Mouse (Mus musculus) mouse embryonic stem cell (cell line): ENCODE data around the gene Os9.

ENCODE experiments used
- in situ Hi-C, 2 experiments: fragments of 300-500 bp; cut with MboI; formaldehyde crosslinking; loops; 1 replicate in 1 of 2; 3 replicates in 1 of 2; pipeline ENCODE4 v1.14.3; 2019 to 2020; ENCODE audit warnings: low sequenced_read_pairs in 2 of 2, low pct_unique_long_range_greater_than_20kb in 1 of 2, mixed read lengths in 1 of 2; ENCODE audit not compliant: unreplicated experiment in 1 of 2

The Os9 gene

DNA sequence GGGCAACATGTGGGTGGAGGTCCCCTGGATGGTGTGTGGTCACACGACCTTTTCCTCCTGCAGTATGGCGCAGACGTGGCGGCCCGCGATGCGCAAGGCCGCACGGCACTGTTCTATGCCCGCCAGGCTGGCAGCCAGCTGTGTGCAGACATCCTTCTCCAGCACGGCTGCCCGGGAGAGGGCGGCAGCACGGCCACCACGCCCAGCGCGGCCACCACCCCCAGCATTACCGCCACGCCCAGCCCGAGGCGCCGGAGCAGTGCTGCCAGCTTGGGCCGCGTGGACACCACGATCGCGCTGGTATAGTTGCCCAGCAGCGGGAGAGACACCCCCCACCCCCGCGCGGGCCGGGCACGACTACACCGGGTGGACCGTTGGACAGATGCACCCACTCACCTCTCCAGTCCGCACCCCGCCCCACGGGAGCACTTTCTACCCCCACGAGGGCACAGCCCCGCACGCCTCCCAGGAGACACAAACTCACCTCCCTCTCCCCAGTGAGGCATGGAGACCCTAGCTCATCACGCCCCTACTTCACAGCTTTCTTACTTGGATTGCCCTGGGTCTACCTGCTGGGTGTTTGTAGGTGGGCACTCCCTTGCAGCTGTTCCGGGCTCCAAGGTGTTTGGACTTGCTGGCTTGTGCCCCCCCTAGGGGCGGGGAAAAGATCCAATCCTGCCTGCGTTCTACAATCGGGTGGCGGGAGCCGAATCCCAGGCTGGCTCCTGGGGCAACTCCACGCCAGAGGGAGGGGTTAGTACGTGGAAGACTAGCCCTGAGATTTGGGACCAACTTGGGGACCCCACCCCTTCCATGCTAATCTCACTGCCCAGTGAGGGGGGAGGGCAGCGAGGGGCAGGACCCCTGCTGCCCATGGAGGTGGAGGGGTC is 29.2 kb downstream of the Os9 start:
- in situ Hi-C loops, result no loop called here

DNA sequence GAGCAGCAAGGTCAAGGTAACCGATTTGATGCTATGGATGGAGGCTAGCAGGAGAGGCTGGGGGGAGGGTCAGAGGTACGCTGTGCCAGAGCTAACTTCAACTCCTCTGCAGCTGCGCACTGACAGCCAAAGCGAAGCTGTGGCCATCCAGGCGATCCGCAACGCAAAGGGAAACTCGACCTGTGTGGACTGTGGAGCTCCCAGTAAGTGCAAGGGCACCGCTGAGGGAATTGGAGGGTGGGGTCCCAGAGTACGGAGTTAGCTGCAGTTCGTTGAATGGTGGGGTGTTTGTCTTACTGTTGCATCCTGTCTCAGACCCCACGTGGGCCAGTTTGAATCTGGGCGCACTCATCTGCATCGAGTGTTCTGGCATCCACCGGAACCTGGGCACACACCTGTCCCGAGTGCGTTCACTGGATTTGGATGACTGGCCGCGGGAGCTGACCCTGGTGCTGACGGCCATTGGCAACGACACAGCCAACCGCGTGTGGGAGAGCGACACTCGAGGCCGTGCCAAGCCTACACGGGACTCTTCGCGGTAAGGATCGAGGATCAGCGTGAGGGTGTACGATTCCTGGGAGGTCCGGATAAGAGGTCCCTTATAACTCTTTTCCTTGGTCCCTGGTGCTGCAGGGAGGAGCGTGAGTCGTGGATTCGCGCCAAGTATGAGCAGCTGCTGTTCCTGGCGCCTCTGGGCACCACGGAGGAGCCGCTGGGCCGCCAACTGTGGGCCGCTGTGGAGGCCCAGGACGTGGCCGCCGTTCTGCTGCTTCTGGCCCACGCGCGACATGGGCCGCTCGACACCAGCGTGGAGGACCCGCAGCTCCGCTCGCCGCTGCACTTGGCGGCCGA is 30.1 kb downstream of the Os9 start:
- in situ Hi-C loops, result no loop called here

DNA sequence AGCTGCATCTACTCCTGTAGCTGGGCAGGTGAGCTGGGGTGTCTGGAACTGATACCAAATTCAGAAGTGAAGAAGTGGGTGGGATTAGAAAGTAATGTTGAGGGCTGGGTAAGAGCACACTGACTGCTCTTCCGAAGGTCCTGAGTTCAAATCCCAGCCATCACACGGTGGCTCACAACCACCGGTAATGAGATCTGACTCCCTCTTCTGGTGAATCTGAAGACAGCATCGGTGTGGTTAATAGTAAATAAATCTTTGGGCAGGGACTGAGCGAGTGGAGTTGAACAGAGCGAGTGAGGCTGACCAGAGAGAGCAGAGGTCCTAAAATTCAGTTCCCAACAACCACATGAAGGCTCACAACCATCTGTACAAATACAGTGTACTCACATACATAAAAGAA is 35.3 kb downstream of the Os9 start:
- in situ Hi-C loops, result no loop called here

DNA sequence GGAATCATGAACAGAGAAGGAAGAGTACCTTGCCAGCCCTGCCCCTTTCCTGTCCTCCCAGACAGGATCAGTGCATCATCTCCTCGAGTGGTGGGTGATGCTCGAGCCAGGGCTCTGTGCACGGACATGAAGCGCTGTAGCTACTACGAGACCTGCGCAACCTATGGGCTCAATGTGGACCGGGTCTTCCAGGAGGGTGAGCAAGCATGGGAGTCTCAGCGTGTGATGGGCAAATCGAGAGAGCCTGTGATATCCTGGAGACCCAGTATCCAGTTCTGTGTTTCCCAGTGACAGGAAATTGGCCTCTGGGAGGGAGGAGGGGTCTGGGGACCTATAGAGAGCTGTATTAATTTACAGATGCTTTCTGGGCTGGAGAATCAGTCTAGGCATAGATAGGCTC is 35.9 kb downstream of the Os9 start:
- in situ Hi-C loops, result no loop called here

DNA sequence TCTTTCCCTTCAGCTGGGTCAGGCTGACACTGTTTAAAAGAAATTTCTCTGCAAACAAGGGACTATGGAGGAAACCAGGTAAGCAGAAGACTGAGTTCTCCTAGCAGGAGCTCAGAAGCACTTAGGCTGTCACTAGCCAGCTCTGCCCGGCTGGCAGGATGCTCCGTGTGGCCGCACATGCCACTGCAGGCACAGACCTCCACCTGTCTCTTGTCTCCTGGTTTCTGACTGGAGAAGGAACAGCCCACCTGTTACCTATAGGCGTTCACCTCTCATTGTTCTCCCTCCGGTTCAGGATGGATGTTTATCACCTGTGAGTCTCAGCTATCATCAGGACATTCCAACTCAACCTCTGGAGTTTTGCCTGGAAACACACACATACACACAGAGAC is 37.0 kb downstream of the Os9 start:
- in situ Hi-C loops, result no loop called here

DNA sequence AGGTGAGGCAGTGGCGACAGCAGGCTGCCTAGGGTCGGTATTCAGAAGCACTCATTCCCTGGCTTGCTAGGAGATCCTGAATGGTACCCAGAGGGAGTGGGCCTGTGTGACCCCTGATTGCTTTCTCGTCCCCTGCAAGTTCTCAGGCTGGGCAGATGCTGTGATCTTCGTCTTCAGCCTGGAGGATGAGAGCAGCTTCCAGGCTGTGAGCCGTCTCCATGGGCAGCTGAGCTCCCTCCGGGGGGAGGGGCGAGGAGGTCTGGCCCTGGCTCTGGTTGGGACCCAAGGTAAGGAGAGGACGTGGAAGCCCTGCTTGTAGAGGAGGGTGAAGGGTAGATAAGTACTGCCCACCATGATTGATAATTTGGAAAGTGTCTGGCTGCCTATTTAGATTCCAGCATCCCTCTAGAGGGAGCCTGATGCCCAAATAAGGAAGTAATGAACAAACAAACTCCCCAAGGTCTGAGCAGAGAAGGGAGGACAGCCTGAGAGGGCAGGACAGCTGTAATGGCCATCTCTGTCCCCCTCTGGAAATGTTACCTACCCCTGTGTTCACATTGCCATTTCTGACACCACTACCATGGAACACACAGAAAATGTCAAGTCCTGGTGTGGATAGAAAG is 37.5 kb downstream of the Os9 start:
- in situ Hi-C loops, result no loop called here

DNA sequence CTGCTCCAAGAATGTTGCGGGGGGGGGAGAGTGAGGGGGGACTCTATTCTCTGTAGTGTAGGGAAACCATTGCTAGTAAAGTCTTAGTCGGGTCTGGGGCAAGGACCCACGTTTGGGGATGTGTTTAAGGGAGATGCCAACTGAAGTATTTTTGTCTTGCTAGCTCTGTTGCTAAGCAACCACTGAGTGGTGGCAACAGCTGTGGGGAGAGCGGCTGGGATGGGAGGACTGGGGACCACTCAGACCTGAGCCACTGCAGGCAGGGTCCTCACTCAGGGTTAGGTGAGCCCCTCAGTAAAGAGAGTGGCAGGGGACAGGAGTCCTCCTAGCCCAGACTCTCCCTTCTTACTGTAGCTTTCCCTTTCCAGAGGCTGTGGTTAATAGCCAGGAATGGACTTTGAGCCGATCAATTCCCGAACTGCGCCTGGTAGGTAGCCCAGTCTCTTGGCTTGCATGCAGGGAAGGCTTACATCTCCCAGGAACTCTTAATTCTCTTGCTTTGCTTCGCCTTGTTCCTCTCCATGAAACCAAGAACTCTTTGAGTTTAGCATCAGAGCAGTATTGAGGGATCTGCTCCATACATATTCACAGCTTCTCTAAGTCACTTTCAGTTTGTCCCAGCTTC is 38.8 kb downstream of the Os9 start:
- in situ Hi-C loops, result no loop called here

DNA sequence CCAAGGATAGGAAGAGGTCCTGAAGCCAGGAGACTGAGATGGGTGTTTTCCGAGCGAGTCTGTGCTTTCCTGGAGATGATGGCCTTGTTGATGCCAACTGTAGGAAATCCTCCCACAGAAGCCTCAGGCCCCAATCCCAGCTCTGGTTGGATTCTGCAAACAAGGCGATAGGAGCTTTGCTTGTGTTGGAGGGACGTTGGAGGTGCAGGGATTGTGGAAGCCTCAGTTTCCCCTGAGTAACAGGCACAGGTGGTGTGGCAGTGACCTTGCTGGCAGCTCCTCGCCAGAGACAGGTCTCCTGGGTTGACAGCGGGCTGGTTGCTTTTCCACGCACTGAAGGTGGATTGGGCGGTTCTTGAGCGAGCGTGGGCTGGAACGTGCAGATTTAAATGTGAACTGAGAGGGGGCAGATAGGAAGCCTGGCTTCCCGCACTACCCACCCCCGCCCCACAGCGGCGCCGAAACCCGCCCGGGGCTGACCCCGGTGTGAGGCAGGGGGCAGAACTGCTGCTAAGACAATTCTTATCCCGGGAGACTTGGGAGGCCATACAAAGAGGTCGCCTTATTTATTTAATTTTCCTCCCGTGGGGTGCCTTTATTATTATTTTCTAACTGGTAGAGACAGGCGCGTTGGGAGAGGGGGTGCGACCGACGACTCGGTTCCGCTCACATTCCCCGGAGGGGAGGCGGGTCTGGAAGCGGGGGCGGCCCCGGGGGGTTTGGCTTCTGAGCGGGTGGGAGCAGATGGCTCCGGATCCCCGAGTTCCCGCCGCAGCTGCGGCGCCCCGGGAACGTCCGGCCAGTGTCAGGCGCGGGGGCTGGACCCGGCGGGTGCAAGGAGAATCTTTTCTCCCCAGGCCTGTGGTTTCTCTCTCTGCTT is 39.8 kb downstream of the Os9 start:
- in situ Hi-C loops, result no loop called here

DNA sequence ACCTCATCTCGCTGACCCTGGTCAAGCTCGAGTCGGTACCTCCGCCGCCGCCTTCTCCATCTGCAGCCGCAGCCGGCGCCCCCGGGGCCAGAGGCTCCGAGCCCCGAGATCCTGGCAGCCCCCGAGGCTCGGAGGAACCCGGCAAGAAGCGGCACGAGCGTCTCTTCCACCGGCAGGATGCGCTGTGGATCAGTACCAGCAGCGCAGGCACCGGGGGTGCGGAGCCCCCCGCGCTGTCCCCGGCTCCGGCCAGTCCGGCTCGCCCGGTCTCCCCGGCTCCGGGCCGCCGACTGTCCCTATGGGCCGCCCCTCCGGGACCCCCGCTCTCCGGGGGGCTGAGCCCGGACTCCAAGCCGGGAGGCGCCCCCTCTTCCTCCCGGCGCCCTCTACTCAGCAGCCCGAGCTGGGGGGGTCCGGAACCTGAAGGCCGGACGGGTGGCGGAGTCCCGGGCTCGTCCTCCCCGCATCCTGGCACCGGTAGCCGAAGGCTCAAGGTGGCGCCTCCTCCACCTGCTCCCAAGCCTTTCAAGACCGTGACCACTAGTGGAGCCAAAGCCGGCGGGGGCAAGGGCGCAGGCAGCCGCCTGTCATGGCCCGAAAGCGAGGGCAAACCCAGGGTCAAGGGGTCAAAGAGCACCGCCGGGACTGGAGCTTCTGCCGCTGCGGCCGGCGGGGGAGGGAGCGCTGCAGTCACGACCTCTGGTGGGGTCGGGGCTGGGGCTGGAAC is 41.1 kb downstream of the Os9 start:
- in situ Hi-C loops, result no loop called here

DNA sequence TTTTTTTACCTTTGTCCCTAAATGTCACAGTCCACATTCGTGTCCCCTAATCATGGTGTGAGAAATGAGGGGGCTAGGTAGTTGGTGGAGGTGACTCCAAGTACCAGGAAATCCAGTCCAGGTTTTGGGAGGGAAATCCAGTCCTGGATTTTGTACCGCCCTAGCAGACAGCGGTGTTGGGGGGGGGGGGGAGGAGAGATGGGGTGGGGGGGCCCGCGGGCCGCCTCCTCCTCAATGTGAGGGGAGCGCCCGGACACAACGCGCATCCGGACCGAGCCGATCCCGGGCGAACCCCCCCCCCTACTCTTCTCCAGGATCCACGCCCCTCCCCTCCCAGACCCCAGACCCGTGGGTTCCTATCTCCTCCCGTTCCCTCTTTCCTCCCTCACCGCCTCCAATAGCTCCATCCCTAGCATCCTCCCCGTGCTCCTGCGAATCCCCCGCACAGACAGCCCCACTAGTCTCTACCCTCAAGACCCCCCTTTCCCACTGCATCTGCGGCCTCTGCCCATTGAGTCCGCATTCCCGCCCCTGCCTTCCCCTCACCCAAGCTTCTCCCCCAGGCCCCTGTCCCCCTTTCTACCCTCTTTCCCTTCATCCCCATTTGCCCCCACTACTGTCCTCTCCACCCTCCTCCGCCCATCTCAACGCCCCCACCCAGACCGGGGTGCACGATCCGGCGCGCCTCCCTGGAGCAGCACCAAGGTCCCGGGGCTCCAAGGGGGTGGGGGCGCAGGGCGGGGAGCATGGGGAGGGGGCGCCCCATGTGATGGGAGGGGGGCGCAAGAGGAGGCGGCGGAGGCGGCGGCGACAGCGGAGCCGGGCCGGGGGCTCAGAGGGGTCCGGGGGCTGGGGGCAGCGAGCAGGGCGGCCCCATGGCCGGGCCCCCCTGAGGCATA is 42.0 kb downstream of the Os9 start:
- in situ Hi-C loops, result no loop called here

DNA sequence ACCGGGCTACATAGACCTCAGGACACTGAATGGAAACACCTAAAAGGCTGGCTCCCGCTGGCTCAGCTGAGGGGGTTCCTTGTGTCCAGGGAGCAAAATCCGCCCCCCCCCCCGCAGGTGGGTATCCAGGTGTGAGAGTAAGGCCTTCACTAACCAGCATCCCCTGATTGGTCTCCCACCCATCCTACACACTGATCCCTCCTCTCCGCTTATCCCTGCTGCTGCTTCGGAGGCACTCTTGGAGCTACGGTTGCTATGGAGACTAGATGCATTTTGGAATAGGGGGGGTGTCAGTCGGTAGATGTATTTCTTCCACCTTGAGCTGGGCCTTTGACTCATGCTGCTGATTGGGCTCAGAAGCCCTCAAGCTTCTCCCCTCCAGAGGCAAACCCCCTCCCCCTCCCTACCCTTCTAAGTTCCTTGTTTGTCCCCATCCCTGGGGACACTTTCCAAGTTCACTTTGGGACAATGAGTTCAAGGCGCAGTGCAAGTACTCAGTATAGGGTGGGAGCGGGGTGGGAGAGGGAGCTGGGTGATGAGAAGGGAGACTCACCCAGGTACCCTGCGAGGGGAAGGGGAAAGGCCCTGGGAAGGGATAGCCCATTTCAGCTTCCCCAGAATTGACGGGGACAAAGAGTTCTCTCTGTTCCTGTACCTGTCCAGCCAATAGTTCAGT is 42.8 kb downstream of the Os9 start:
- in situ Hi-C loops, result no loop called here

DNA sequence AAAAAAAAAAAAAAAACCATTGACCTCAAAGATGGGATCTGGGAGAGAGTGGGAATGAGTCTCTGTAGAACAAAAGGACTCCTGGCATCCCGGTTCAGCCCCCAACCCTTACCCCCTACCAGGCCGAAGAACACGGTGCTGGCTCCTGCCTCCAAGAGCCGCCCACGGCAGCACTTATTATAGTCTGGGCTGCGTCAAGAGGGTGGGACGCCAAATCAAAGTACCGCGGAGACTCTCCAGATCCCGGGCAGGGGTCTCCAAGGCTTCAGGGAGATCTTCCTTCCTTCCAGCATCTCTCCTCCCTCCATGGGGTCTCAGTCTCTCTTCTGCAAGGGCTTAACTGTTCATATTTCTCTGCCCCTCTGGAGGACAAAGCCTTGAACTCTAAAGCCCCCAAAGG is 43.4 kb downstream of the Os9 start:
- in situ Hi-C loops, result no loop called here

DNA sequence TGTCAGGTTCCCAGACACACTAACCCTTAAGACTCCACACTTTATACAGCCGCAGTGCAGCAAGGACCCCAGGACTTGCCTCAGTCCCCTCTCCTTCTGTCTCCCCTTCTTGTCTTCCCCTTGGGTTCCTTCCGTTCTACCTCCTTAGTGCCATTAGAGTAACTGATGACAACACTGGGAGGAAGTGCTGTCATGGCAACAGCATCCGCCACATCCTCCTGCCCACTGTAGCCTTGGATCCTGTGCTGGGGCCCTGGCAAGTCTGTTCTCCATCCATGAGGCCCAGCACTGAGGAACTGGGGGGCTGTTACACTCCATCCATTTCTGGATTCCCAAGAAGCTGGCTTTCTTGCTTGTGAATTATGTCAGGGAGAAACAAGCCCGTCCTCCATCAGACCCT is 44.8 kb downstream of the Os9 start:
- in situ Hi-C loops, result no loop called here

DNA sequence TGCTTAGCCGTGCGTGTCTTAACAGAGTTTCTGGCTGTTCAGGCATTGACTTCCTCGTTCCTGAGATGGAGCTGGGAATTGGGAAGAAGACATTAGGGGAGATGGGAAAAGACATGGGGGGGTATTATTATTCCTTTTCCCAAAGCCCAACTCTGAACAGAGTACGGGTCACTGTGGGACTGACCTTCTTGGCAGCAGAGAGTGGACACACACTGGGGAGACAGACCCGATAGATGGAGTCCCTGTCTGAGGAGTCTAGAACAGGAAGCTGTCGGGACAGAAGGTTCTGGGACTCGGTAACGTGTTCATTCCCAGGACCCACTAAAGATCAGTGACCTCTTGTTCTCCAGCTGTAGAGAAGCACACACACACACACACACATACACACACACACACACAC is 45.3 kb downstream of the Os9 start:
- in situ Hi-C loops, result no loop called here

DNA sequence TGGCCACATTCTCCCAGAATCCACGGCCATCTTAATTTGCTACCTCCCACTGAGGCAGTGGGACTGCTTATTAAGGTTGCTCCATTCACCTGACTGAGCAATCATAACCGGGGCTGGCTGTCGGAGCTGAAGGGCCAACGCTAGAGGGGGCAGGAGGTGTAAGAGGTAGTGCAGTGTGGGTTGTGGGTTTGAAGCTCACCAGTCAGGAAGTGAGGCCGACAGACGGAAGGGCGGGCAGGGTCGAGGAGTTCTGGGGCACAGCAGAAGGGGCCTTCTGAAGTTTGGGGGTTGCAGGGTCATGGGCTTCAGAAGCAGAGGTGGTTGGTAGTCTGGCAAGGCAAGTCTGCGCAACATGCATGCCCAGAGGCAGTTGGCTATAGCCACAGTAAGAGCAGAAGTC is 45.9 kb downstream of the Os9 start, which contains the start of gene Agap2:
Gene Agap2, plus strand, starts transcription at position 205 of the 400 bp plus-strand sequence.
- in situ Hi-C loops, result no loop called here

DNA sequence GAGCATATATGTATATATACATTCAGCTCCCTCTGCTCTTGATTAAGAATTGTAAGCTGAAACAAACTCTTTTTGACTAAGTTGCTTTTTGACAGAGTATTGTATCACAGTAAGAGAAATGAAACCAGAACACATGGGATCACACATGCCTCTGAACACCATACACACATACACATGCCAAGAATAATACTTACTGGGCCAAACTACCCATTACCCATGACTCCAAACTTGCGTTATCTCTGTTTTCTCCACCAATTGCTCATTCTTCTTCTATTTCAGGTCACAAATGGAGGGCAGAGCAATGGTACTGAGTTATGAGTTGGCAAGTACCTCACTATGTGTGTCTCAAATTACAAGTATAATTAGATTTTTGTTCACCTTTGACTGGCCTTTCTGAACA is 47.0 kb downstream of the Os9 start:
- in situ Hi-C loops, result no loop called here
